Mouse (Mus musculus) B cell, adult 2 months (primary cell): Measurements from ENCODE around the gene 2310039H08Rik.
"Not testable (repeated sequence)": the region's sequence is repeated elsewhere in the genome, so short reads cannot be mapped to it uniquely, and the experiment has no call there.

ENCODE experiments used
- DNase-seq, 2 experiments: peaks; one replicate each; pipeline ENCODE4 v3.0.0; 2022

2310039H08Rik gene

DNA sequence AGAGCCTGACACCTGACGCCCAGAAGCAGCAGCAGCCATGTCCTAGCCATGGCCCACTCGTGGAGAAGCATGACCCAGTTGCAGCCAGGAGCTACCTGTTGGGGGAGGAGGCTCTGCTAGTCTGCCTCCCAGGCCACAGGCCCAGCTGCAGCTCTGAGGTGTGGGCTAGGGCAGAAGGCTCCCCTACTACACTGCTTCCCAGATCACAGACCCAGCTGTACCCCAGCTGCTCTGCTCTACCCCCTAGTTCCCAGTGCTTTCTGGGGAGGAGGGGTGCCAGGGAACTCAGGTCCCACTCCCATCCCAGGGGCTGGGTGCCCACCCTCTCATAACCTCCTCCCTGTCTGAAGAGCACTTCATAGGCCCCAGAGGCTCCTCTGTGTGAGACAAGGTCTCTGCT lies 8.9 kb upstream of the 2310039H08Rik start, which contains the start of gene Ptcra:
Gene Ptcra, minus strand, starts transcription at position 169 of the 400 bp plus-strand sequence.
- DNase-seq: no peak

DNA sequence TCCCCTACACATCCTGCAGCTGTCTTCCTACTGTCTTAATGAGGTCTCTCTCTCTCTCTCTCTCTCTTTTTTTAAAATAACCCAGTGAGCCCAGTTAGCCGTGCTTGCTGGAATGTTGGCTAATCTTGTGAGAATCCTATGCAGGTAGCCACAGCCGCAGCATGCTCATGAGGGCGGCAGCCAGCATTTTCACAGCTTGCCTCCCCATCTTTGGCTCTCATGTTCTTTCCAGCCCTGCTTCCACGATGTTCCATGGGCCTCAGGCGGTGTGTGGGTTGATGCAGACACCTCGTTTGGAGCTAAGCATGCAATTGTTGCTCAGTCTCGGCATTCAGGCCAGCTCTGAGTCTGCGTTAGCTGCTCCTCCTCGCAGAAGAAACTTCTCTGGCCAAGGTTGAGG lies 7.5 kb upstream of the 2310039H08Rik start:
- not testable (repeated sequence) for DNase-seq

DNA sequence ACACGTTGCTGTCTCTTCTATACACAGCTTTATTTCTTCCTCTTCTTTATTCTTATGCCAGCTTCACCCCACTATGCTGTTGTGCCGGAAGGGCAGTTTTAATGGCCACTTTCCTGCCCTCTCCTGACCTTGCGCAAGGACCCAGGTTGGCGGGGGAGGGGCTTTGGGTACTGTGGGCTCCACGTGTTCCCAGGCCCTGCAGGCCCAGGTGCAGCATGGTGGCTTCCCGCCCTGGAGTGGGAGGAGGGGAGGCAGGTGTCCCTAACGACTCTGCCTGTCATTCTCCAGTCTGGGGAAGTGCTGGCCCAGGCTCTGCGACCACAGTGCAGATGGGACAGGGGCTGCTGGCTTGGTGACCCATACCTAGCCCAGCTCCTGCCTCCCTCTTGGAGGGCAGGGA lies 4.6 kb upstream of the 2310039H08Rik start:
- DNase-seq: no peak

GRCm38 (mm10) chr17:46770546-46770945 lies 1.9 kb upstream of the 2310039H08Rik start:
- no peak for DNase-seq

DNA sequence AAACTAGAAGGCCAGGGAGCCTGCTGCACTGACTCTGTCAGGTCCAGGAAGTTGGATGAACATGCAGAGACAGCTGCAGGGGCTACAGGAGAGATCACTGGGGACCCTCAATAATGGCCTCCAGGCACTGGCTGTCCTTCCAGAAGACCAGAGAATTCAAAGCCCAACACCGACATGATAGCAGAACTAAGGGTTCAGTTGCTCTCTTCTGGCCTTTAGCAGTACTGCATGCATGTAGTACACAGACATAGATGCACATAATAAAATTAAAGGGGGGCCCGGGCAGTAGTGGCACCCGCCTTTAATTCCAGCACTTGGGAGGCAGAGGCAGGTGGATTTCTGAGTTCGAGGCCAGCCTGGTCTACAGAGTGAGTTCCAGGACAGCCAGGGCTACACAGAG lies 1.4 kb upstream of the 2310039H08Rik start:
- DNase-seq: no peak

DNA sequence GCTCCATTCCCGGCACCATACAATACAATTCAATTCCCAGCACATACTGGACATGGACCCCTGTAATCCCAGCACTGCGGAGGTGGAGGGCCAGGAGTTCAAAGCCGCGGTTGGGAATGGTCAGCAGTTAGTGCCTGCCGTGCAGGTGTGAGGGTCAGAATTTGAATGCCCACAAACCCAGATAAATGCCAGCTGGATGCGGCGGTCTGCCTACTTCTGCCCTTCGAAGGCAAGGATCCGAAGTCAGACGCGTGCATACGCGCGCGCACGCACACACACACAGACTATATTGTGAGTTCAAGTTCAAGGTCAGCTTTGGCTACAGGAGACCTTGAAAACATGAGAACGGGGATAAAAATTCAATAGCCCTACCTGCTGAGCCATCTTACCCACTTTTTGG lies 819 bp upstream of the 2310039H08Rik start:
- DNase-seq: no peak

DNA sequence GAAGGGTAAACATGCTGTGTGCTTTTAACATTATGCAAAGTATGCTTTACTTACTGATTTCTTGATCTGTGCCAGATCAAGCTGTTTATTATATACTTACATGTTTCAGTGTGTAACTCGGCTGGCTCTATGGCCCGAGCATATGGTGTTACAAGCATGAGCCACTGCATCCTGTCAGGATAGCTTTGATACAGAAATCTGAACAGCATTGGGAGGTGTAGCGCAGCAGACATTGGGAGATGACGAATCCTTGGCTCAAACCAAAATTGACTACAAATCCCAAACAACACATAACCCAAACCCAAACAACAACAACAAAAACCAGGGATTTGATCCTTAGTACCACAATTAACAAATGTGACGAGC lies 414 bp upstream of the 2310039H08Rik start:
- DNase-seq: no peak

DNA sequence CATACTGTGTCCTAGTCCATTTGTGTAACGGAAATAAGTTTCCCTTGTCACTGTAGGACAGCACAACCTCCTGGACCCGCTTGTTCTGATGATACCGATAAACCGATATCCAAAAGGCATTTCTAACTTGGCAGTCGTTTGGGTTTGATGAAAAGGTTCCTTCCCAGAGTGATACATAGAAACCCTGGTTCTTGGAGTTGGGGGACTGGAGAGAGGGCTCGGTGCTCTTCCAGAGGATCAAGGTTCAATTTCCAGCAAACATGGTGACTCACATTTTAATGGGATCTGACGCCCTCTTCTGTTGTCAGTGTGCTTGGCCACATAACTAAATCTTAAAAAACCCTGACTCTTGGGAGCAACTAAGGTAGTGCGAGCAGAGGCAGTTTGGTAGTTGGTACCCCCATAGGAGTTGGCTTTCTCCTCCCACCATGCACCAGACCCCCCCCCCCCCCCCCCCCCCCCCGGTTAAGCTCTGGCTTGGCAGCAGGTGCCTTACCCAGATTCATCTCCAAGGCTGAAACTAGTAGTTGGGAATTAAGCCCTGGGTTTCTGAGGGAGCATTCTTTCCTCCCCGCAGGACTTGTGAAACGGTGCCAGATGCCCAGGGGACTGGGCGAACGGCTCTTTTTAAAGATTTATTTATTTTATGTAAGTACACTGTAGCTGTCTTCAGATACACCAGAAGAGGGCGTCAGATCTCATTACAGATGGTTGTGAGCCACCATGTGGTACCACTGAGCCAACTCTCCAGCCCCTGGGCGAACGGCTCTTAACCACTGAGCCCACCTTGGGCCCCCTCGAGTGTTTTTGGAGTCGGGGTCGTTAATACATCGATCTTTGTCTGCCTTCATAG lies 1.1 kb downstream of the 2310039H08Rik start:
- no peak for DNase-seq

- DNase-seq: no peak
These were observed 1.7 kb downstream of the 2310039H08Rik start for GRCm38 (mm10) chr17:46774131-46774472.

- no peak for DNase-seq
These were observed 2.6 kb downstream of the 2310039H08Rik start for GRCm38 (mm10) chr17:46775070-46775469.

DNA sequence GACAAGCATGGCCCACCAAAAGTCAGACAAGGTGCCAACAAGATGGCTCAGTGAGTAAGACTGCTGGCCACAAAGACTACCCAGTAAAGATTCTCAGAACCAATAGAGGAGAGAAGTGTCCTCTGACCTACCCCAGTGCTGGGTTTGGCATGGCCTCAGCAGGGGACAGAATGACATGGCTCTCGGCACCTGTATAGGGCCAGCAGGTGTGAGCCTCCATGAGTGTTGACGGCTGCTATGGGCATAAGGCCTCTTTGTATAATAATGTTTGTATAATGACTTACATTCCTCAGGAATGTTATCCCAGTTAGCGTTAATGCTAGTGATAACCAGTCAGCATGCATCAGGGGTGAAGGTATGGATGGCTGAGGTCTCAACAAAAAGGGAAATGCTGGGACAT lies 3.7 kb downstream of the 2310039H08Rik start:
- no peak for DNase-seq

DNA sequence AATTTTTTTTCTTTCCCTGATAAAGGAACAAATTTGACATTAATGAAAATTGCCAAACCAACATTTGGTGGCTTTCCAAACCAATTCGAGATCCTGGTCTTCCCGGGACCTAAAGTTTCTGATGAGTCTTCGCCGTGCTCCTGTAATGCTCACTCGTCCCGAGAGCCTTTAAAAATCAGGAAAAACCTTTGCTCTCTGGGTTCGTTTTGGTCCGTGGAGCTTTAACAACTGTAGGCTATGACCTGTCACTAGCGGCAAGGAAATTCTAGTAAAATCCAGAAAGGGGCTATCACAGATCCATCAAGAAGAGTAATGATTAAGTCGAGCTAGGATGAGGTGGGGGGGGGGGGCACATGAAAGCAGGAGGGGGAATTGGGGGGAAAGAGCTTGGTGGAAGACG lies 9.4 kb downstream of the 2310039H08Rik start:
- DNase-seq: no peak

DNA sequence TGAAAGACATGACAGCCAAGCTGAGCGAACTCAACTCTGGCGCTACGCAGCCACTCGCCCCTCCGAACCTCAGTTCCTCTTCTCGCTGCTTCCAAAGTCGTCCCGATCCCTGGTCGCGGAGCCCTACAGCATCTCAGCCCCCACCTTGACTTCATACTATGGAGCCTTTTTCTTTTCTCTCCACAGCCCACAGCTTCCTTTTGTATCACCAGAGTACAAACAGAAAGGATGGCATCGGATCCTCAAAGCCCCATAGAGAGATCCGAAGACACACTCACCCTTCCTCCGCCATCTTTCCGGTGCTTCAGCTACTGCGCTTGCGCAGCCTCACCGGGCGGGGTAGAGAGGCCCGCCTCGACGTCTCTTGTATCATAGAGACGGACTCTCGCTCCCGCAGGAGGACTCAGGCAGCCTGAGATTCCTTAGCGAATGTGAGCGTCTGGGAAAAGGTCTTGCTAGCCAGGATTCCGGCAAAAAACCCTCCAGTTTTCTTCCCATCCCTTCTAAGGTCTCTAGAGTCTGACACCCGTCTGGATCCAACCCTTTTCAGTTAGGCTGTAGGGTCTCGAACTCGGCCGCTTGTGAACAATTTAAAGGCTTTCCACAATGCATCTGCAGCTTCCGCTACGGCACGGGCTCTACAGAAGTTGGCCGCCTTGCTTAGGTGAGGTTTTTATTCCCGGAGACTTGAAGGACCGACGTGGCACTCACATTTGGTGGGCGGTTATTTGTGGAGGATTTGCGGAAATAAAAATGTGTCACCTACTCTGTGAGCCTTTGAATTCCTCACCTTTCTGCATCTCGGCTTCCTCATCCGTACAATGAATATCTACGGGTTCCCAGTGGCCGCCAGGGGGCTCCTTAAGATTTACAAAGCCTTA lies 10.1 kb downstream of the 2310039H08Rik start, which contains the start of gene Rpl7l1:
Gene Rpl7l1, minus strand, starts transcription at position 332 of the 881 bp plus-strand sequence.
- DNase-seq: peak; percentile 94 to 95

DNA sequence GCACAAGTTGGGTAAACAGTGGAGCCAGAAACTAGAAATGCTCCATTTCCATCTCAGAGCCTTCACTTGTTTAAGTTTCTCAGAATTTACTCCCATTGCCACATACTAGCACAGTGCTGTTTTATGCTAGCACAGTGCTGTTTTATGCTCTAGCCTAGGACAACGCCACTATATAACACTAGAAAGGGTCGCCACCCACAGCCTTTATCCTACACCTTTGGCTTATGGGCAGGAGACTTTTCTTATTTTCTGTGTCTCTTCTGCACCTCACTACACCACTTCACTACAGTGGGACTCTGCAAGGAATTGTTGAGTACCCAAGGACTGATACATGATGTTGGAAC lies 10.8 kb downstream of the 2310039H08Rik start:
- no peak for DNase-seq

- no peak for DNase-seq
These were observed 14.5 kb downstream of the 2310039H08Rik start for GRCm38 (mm10) chr17:46786952-46787351.

GRCm38 (mm10) chr17:46787974-46788373 lies 15.5 kb downstream of the 2310039H08Rik start:
- DNase-seq: not testable (repeated sequence)

DNA sequence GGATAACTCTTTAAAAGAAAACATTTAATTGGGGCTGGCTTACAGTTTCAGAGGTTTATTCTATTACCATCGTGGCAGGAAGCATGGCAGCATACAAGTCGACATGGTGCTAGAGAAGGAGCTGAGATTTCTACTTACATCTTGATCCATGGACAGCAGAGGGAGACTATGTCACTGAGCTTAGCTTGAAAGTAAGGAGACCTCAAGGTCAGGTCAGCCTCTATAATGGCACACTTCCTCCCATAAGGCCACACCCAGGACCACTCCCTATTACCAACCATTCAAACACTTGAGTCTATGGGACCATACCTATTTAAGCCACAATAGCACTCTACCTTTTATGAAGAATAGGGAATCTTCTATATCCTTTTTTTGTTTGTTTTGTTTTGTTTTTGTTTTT lies 20.5 kb downstream of the 2310039H08Rik start:
- DNase-seq: no peak

- DNase-seq: no peak
These were observed 24.3 kb downstream of the 2310039H08Rik start for GRCm38 (mm10) chr17:46796743-46797142.

- no peak for DNase-seq
These were observed 25.0 kb downstream of the 2310039H08Rik start for GRCm38 (mm10) chr17:46797386-46797785.

- DNase-seq: no peak
These were observed 27.2 kb downstream of the 2310039H08Rik start for GRCm38 (mm10) chr17:46799680-46800079.

- DNase-seq: no peak
These were observed 29.3 kb downstream of the 2310039H08Rik start for GRCm38 (mm10) chr17:46801761-46802160.

DNA sequence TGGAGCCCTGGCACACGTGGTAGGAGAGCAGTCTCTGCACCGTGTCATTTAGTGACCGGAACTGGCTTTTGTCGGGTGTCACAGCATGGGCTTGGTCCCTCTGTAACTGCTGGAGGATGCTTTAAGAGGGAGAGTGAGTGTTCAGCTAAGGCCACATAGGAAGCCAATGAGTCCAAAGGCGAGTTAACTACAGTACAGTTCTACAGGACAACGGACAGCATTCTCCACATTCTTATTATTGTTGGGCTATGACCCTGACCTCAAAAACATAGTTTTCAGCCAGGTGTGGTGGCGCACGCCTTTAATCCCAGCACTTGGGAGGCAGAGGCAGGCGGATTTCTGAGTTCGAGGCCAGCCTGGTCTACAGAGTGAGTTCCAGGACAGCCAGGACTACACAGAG lies 35.9 kb downstream of the 2310039H08Rik start:
- no peak for DNase-seq

- DNase-seq: no peak
These were observed 36.8 kb downstream of the 2310039H08Rik start for GRCm38 (mm10) chr17:46809131-46809830.
